Mouse (Mus musculus) urinary bladder, postnatal 36 days (tissue): ENCODE results near the gene Helb.
A peak's percentile ranks its signal among the peaks of the same experiment; 100 is the strongest.

Experiments used
- DNase-seq, 2 experiments: peaks; one replicate each; pipeline ENCODE4 v3.0.0; 2022; ENCODE audit warnings: low spot score in 2 of 2, mixed read lengths in 1 of 2

Gene Helb

GRCm38 (mm10) chr10:120095136-120095535 is 17.7 kb downstream of the Helb start:
- no peak for DNase-seq

GRCm38 (mm10) chr10:120092548-120092947 is 20.2 kb downstream of the Helb start:
- DNase-seq: no peak

- DNase-seq: no peak
Measured at GRCm38 (mm10) chr10:120077850-120078249, 34.9 kb downstream of the Helb start.

DNA sequence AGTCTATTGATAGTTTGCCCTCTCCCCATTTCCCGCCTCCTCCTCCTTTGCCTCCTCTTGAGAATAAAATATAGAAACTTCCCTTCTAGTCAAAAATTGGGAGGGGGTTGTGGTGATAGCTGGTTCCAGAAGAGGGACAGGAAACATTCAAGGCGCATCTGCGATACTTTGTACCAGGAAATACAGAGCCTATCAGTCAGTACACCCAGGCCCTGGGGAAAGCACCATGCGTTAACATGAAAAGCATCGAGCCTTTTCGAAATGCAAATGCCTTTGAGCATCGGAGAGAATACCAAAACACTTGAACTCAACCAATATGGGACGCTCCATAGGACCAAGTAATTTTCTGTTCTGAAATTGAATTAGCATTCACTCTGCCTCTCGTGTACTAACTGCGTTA is 46.5 kb downstream of the Helb start:
- no peak for DNase-seq

DNA sequence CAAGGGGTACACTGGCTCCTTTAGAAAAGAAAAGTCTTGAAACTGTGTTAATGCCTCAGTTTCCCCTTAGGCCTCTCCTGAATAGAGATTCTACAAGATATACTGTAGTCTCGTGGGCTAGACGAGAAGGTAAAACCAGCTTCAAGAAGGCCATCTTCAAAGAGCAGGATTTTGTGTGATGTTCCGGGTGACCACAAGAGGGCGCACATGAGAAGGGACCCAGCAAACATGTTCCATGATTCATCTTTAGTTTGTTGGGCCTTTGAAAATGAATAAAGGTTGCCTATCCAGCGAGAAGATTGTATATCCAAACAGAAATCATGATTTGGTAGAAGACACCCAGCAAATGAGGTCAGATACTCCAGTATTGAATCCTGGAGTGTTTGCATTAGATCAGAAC is 48.4 kb downstream of the Helb start:
- peak; percentile 42 to 45 for DNase-seq

DNA sequence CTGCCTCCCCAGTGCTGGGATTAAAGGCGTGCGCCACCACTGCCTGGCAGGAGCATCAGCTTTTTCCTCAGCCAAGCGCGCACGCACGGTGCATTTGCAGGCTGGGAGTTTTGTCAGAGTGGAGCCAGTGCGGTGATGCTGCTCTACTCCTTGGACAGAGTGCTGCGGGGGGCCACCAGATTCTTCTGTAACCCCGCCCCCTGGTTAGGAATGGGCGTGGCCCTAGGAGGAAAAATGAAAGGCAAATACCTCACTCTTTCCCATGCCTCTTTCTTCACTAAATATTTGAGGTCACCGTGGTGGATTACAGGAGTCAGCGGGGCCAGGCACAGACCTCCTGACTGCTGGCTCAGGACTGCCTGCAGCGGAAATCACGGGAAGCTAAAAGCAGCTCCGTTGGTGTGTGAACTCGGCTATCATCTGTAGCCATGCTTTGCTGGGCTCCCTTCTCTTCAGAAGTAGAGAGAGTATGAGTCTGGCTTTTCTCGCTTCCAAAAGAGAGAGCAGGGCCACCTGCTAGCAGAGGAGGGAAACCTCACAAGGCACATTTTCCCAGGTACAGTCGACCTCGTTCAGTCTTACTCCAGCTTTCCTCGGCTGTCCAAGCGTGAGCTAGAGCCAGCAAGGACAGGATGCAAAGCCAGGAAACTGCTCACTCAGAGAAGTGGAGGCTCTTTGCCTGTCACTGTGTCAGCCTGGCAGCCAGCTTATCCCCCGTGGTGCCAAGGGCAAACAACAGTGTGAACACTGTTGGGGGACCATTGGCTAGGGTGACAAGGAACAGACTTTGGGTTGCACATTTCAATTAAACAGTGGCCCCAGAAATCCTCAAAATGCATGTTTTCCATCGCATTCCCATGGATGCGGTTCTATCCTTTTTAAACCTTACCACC is 51.3 kb downstream of the Helb start:
- no peak for DNase-seq

DNA sequence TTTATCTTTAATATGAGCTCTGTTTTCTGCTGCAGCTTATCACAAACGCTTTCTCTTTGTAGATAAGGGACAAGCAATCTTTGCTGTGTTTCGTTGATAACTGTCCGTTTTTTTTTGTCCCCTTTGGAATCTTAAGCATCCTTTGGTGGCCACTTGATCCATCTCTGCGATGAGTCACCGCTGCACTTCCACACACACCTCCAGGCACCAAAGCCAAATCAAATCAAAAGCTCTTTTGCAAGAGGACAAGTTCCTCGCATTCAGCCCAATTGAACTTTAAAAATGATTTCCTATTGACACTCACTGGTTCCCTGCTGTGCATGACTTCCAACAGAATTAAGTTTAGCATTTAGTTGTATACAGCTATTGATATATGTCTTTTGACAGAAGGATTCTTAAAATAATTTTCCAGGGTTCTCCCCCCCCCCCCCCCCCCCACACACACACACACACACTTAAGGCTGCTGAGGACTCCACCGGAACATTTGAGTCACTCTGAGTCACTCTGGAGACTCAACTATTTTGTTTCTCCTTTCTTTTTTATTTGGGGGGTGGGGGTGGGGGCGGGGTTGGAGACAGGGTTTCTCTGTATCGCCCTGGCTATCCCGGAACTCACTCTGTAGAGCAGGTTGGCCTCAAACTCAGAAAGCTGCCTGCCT is 52.1 kb downstream of the Helb start:
- DNase-seq: no peak

GRCm38 (mm10) chr10:120044714-120045234 is 68.0 kb downstream of the Helb start:
- no peak for DNase-seq

- no peak for DNase-seq
Measured at GRCm38 (mm10) chr10:120044237-120044636, 68.5 kb downstream of the Helb start.

- DNase-seq: no peak
Measured at GRCm38 (mm10) chr10:120038194-120038593, 74.6 kb downstream of the Helb start.

DNA sequence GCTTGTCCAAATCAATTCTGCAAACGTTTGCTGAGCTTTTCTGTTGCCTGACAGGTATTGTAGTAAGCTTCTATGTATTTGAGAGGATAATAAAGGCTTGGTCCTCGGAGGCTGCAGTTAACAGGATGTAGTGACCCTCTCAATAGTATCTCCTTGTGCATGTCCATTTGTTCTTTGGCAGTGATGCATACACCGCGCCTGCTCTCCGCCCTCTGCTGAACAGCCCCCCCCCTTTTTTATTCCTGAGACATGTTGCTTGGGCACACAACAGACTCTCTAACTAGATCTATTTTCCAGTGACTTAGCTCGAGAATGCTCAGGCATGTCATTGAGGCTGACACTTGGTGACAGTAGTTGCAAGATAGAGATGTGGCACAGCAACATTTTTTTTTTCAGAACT is 77.0 kb downstream of the Helb start:
- no peak for DNase-seq

DNA sequence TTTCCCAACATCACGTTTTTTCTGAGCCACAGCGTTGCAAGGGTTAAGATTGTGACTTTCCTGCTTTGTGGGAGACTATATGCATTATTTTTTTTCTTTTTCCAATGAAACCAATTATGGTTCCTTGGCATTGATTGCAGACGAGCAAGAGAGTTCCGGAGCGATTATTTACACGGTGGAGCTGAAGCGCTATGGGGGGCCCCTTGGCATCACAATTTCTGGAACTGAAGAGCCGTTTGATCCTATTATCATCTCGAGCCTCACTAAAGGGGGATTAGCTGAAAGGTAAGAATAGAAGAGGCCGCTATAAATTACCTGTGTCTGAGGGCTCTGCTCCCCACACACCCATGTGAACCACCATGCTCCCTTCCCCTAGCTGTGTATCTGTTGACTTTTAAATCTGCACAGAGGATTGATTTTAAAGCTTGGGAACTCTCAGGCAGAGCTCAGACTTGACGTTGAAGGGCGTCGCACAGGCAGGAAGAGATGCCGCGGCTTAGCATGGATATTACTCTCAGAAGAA is 77.5 kb downstream of the Helb start:
- no peak for DNase-seq

DNA sequence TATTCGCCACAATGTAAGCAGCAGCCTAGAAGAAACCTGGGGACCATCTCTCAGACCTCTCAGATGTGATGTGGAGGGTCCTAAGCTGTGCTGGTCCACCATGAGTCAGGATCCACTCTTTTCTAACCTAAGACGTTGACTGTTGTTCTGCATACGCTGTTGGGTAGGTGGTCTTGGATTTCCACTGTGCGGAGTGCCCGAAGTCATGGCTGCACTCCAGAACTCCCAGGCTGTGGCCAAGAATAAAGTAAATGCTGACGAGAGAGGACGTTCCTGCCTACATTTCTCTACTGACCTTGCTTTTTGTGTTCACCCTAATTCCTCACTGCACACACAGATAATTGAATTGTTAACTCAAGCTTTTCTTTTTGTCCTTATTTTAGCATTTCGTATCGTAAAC is 78.9 kb downstream of the Helb start:
- no peak for DNase-seq
